Mouse (Mus musculus) heart, adult 2 months (tissue): Measurements from ENCODE around the gene Tdgf1.

Experiments used
- CTCF ChIP-seq: fragments of 200-600 bp; IDR thresholded peaks from 2 replicates; pipeline ENCODE4 v1.8.1; 2022; ENCODE audit warnings: antibody characterized with exemption, mild to moderate bottlenecking, moderate library complexity
- EP300 ChIP-seq: fragments of 200-500 bp; IDR thresholded peaks from 2 replicates; pipeline ENCODE4 v1.6.1; 2011; ENCODE audit warnings: low read depth, low read length, control low read depth; ENCODE audit not compliant: insufficient read depth
- POLR2A ChIP-seq: fragments of 200-500 bp; IDR thresholded peaks from 2 replicates; pipeline ENCODE4 v1.6.1; 2011; ENCODE audit warnings: mild to moderate bottlenecking, low read depth, low read length, control low read depth; ENCODE audit not compliant: insufficient read depth

GRCm38 (mm10) chr9:110982351-110982750 lies 36.4 kb upstream of the Tdgf1 start:
- TF ChIP-seq CTCF (no peak), POLR2A (no peak), EP300 (no peak)
